Mouse (Mus musculus) 3134 (cell line): ENCODE data around the gene Mdm1.
"Not testable (repeated sequence)": the region's sequence is repeated elsewhere in the genome, so short reads cannot be mapped to it uniquely, and the experiment has no call there.

Experiments used
- DNase-seq: peaks from one replicate; pipeline ENCODE4 v3.0.0-alpha.2; 2011; ENCODE audit warnings: low spot score; ENCODE audit not compliant: insufficient read length; ENCODE audit errors: extremely low read depth

Mdm1 gene

DNA sequence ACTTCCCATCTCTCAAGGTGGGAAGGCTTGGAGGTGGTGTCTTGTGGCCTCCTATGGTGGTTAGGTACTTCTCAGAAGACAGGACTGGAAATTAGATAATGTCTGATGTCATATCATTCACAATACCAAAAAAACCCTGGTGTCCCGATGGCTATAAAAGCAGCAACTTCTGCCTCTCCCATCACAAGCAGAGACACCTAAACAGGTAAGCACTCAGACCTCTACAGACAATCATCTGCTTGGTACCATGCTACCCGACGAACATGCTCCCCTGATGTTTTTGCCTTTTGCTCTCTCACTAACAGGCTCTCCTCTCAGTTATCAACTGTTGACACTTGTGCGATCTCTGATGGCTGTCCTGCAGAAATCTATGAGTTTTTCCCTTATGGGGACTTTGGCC, 63.0 kb downstream of the Mdm1 start, which contains the start of gene Il22:
Il22 (plus strand) TSS at position 301 of the 400 bp plus-strand sequence.
- no peak for DNase-seq

DNA sequence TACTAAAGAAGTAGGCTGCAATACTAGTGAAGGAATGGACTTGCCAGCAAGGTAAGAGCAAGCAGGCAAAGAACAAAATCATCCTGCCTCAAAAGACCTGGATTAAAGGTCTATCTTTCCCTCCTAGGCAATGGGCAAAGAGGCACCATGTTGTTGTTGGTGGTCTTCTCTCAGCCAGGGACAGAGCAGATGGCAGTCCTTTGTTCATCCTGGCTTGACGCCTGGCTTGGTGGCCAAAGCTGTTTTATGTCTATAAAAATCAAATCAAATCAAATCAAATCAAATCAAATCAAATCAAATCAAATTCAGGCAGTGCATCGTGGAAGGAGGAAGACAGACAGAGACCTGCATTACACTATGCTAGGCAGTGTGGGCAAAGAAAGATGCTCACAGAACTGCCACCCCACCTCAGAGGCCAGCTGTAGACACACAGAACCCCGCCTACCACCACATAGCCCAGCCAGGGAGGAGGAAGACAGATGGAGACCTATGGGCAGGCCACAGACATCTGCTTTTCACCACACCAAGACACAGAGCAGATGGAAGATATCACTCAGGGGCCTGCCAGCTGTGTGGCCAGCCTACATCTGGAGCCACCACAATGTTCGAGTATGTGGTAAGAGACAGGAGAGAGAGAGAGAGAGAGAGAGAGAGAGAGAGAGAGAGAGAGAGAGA, 74.2 kb downstream of the Mdm1 start:
- DNase-seq = not testable (repeated sequence)
